Mouse (Mus musculus): Measurements from ENCODE around the gene Edn3. TPM values are rescaled to one million over a fixed set of nuclear protein-coding genes. Genes with fewer than 3 reads are reported as not detected.
A peak's percentile ranks its signal among the peaks of the same experiment; 100 is the strongest.

Edn3 gene
- polyA plus RNA-seq, 1 experiment from 2014 or later = 5.4 TPM

GRCm38 (mm10) chr2:174788830-174789229 is 28.4 kb downstream of the Edn3 start:
- no peak for TF ChIP-seq CTCF (IDR thresholded peaks at IDR 0.05; ENCODE audit: low read depth)
- Histone ChIP-seq H3K27me3 (replicated peaks; ENCODE audit: control insufficient read depth, insufficient read depth, low read length) (no peaks in the 10 kb centered on the region), H3K4me1 (replicated peaks; ENCODE audit: control insufficient read depth, insufficient read depth, low read length) (no peaks in the 10 kb centered on the region), H3K9me3 (ENCODE audit: control insufficient read depth) (no peaks in the 10 kb centered on the region), H3K4me2 (replicated peaks; ENCODE audit: low read depth) (no peak overlapping the region), H3K9ac (ENCODE audit: low read depth, low read length) (no peak overlapping the region), H3K4me3 (ENCODE audit: low read depth, low read length) (no peak overlapping the region), H3K36me3 (ENCODE audit: control insufficient read depth, insufficient read depth) (no peaks in the 10 kb centered on the region), H3K27ac (ENCODE audit: low read depth, low read length) (no peak overlapping the region)
- no peak for ATAC-seq

- WGBS = 73% methylated on average over 8 of the region's 8 CpGs
Observed at GRCm38 (mm10) chr2:174792436-174793125, 32.2 kb downstream of the Edn3 start.

GRCm38 (mm10) chr2:174793181-174793580 is 32.8 kb downstream of the Edn3 start:
- no peaks in the 10 kb centered on the region for H3K4me1 ChIP-seq (replicated peaks; ENCODE audit: control insufficient read depth, insufficient read depth, low read length)
- no peak overlapping the region for H3K4me2 ChIP-seq (replicated peaks; ENCODE audit: low read depth)
- H3K36me3 ChIP-seq (ENCODE audit: control insufficient read depth, insufficient read depth) = no peaks in the 10 kb centered on the region
- H3K27me3 ChIP-seq (replicated peaks; ENCODE audit: control insufficient read depth, insufficient read depth, low read length) = no peaks in the 10 kb centered on the region
- 92% methylated on average over 1 of the region's 1 CpGs for WGBS
- H3K9me3 ChIP-seq (ENCODE audit: control insufficient read depth) = no peaks in the 10 kb centered on the region
- ATAC-seq = no peak
- no peak overlapping the region for H3K9ac ChIP-seq (ENCODE audit: low read depth, low read length)
- no peak overlapping the region for H3K4me3 ChIP-seq (ENCODE audit: low read depth, low read length)
- no peak for TF ChIP-seq CTCF (IDR thresholded peaks at IDR 0.05; ENCODE audit: low read depth)
- no peak overlapping the region for H3K27ac ChIP-seq (ENCODE audit: low read depth, low read length)

More at GRCm38 (mm10) chr2:174792436-174793125, 32.2 kb downstream of the Edn3 start:
- Histone ChIP-seq H3K4me2 (replicated peaks; ENCODE audit: low read depth) (no peak overlapping the region), H3K36me3 (ENCODE audit: control insufficient read depth, insufficient read depth) (no peaks in the 10 kb centered on the region), H3K27ac (ENCODE audit: low read depth, low read length) (no peak overlapping the region), H3K4me3 (ENCODE audit: low read depth, low read length) (no peak overlapping the region), H3K9me3 (ENCODE audit: control insufficient read depth) (no peaks in the 10 kb centered on the region), H3K4me1 (replicated peaks; ENCODE audit: control insufficient read depth, insufficient read depth, low read length) (no peaks in the 10 kb centered on the region), H3K9ac (ENCODE audit: low read depth, low read length) (no peak overlapping the region), H3K27me3 (replicated peaks; ENCODE audit: control insufficient read depth, insufficient read depth, low read length) (no peaks in the 10 kb centered on the region)
- TF ChIP-seq CTCF (IDR thresholded peaks at IDR 0.05; ENCODE audit: low read depth) = no peak
- ATAC-seq = no peak

GRCm38 (mm10) chr2:174796998-174797397 is 36.6 kb downstream of the Edn3 start:
- Histone ChIP-seq H3K27me3 (replicated peaks; ENCODE audit: control insufficient read depth, insufficient read depth, low read length) (no peaks in the 10 kb centered on the region), H3K4me3 (ENCODE audit: low read depth, low read length) (no peak overlapping the region), H3K9me3 (ENCODE audit: control insufficient read depth) (no peaks in the 10 kb centered on the region), H3K27ac (ENCODE audit: low read depth, low read length) (no peak overlapping the region), H3K4me1 (replicated peaks; ENCODE audit: control insufficient read depth, insufficient read depth, low read length) (no peaks in the 10 kb centered on the region), H3K36me3 (ENCODE audit: control insufficient read depth, insufficient read depth) (no peaks in the 10 kb centered on the region), H3K9ac (ENCODE audit: low read depth, low read length) (no peak overlapping the region), H3K4me2 (replicated peaks; ENCODE audit: low read depth) (no peak overlapping the region)
- TF ChIP-seq CTCF (IDR thresholded peaks at IDR 0.05; ENCODE audit: low read depth) = peak; percentile 60
- ATAC-seq = no peak
- 83% methylated on average over 2 of the region's 2 CpGs for WGBS

GRCm38 (mm10) chr2:174797495-174798068 is 37.2 kb downstream of the Edn3 start:
- no peak for TF ChIP-seq CTCF (IDR thresholded peaks at IDR 0.05; ENCODE audit: low read depth)
- H3K4me3 ChIP-seq (ENCODE audit: low read depth, low read length) = no peak overlapping the region
- no peaks in the 10 kb centered on the region for H3K9me3 ChIP-seq (ENCODE audit: control insufficient read depth)
- no peak overlapping the region for H3K4me2 ChIP-seq (replicated peaks; ENCODE audit: low read depth)
- ATAC-seq = no peak; the same call in 1 of the 2 replicates
- H3K4me1 ChIP-seq (replicated peaks; ENCODE audit: control insufficient read depth, insufficient read depth, low read length) = no peaks in the 10 kb centered on the region
- no peak overlapping the region for H3K27ac ChIP-seq (ENCODE audit: low read depth, low read length)
- no peaks in the 10 kb centered on the region for H3K36me3 ChIP-seq (ENCODE audit: control insufficient read depth, insufficient read depth)
- WGBS = 62% methylated on average over 4 of the region's 4 CpGs
- H3K9ac ChIP-seq (ENCODE audit: low read depth, low read length) = no peak overlapping the region
- no peaks in the 10 kb centered on the region for H3K27me3 ChIP-seq (replicated peaks; ENCODE audit: control insufficient read depth, insufficient read depth, low read length)

- Histone ChIP-seq H3K4me1 (replicated peaks; ENCODE audit: control insufficient read depth, insufficient read depth, low read length) (no peaks in the 10 kb centered on the region), H3K27me3 (replicated peaks; ENCODE audit: control insufficient read depth, insufficient read depth, low read length) (no peaks in the 10 kb centered on the region), H3K27ac (ENCODE audit: low read depth, low read length) (no peak overlapping the region), H3K9ac (ENCODE audit: low read depth, low read length) (no peak overlapping the region), H3K9me3 (ENCODE audit: control insufficient read depth) (no peaks in the 10 kb centered on the region), H3K4me2 (replicated peaks; ENCODE audit: low read depth) (no peak overlapping the region), H3K4me3 (ENCODE audit: low read depth, low read length) (no peak overlapping the region), H3K36me3 (ENCODE audit: control insufficient read depth, insufficient read depth) (no peaks in the 10 kb centered on the region)
- no peak for ATAC-seq
- 89% methylated on average over 6 of the region's 6 CpGs for WGBS
- no peak for TF ChIP-seq CTCF (IDR thresholded peaks at IDR 0.05; ENCODE audit: low read depth)
Observed at GRCm38 (mm10) chr2:174802453-174802852, 42.0 kb downstream of the Edn3 start.

All from intestine, postnatal 0 days (tissue).